Mouse (Mus musculus) kidney, postnatal 0 days (tissue): ENCODE results near the gene Zfp219. TPM values are rescaled to one million over a fixed set of nuclear protein-coding genes. Genes with fewer than 3 reads are reported as not detected.

ENCODE experiments used
- ATAC-seq: fragments of 200-750 bp; cut with Nextera tagmentation; replicated peaks from 2 replicates; pipeline ENCODE4 v1.8.0; 2017; ENCODE audit warnings: low read depth, moderate number of reproducible peaks, moderate TSS enrichment, moderate library complexity; ENCODE audit not compliant: low FRiP score
- DNase-seq: peaks from one replicate; pipeline ENCODE4 v3.0.0-alpha.2; 2016; ENCODE audit warnings: low spot score
- H3K27ac ChIP-seq: fragments of 300-500 bp; sonication (generic); 2 replicates; pipeline ENCODE4 v1.5.1; 2014; ENCODE audit warnings: mild to moderate bottlenecking
- H3K27me3 ChIP-seq: fragments of 300-500 bp; sonication (generic); 2 replicates; pipeline ENCODE4 v1.6.1; 2014; ENCODE audit warnings: low read length, mixed read lengths; ENCODE audit not compliant: insufficient read depth
- H3K36me3 ChIP-seq: fragments of 300-500 bp; sonication (generic); 2 replicates; pipeline ENCODE4 v1.6.1; 2014; ENCODE audit warnings: low read length, mixed read lengths; ENCODE audit not compliant: insufficient read depth
- H3K4me1 ChIP-seq: fragments of 300-500 bp; sonication (generic); replicated peaks from 2 replicates; pipeline ENCODE4 v1.6.1; 2014; ENCODE audit warnings: antibody characterized with exemption, low read length, mixed read lengths; ENCODE audit not compliant: insufficient read depth
- H3K4me2 ChIP-seq: fragments of 300-500 bp; sonication (generic); 2 replicates; pipeline ENCODE4 v1.6.1; 2014; ENCODE audit warnings: mild to moderate bottlenecking, low read length, moderate library complexity, mixed read lengths
- H3K4me3 ChIP-seq: fragments of 300-500 bp; sonication (generic); replicated peaks from 2 replicates; pipeline ENCODE4 v1.5.1; 2014; ENCODE audit warnings: low read depth, low read length
- H3K9ac ChIP-seq: fragments of 300-500 bp; sonication (generic); 2 replicates; pipeline ENCODE4 v1.6.1; 2014; ENCODE audit warnings: low read depth, low read length
- H3K9me3 ChIP-seq: fragments of 300-500 bp; sonication (generic); replicated peaks from 2 replicates; pipeline ENCODE4 v1.6.1; 2016; ENCODE audit warnings: low read length, inconsistent platforms, mixed read lengths
- CTCF ChIP-seq: IDR thresholded peaks from 2 replicates; pipeline ENCODE4 v1.5.1; 2016; ENCODE audit warnings: antibody characterized with exemption, low read depth, mild to moderate bottlenecking, moderate library complexity
- WGBS: fragments of 180-500 bp; shearing (Covaris S2); extraction: QIAGEN DNeasy Blood & Tissue Kit; methylation state at CpG from one replicate; pipeline ENCODE4 v1.1.7; 2014; 5-methylcytosine and 5-hydroxymethylcytosine counted together
- polyA plus RNA-seq: library from polyadenylated mRNA; unstranded; fragments of >200 nt; fragmentation: Nextera tagmentation; extraction: Ambion mirVana; gene quantifications from 2 replicates; pipeline ENCODE4 v1.2.1, GENCODE M21; 2015

Gene Zfp219
- polyA plus RNA-seq, 1 experiment from 2014 or later, result 35.8 TPM

GRCm38 (mm10) chr14:51986153-51986505 is 34.4 kb downstream of the Zfp219 start:
- 7% methylated on average over 7 of the region's 7 CpGs for WGBS
- H3K27me3 ChIP-seq, result no peaks in the 10 kb centered on the region

GRCm38 (mm10) chr14:51985301-51986152 is 35.0 kb downstream of the Zfp219 start:
- Histone ChIP-seq H3K4me3 (peak overlapping the region; percentile 83), H3K4me1 (peaks cover 5% of the 10 kb centered on the region; the same call in 1 of the 2 replicates), H3K9me3 (no peaks in the 10 kb centered on the region), H3K27me3 (no peaks in the 10 kb centered on the region), H3K27ac (peak overlapping the region; percentile 95), H3K9ac (peak overlapping the region; percentile 86), H3K36me3 (peaks cover 21% of the 10 kb centered on the region; the same call in 1 of the 2 replicates), H3K4me2 (peak overlapping the region; percentile 89)
- ATAC-seq, result peak; percentile 68
- no peak for TF ChIP-seq CTCF
- peak; percentile 92 for DNase-seq
- 1% methylated on average over 27 of the region's 27 CpGs for WGBS

More at GRCm38 (mm10) chr14:51986153-51986505, 34.4 kb downstream of the Zfp219 start:
- peak overlapping the region; percentile 89 for H3K4me2 ChIP-seq
- peak overlapping the region; percentile 86 for H3K9ac ChIP-seq
- peaks cover 27% of the 10 kb centered on the region for H3K36me3 ChIP-seq
- H3K4me3 ChIP-seq, result peak overlapping the region; percentile 83
- H3K4me1 ChIP-seq, result peaks cover 5% of the 10 kb centered on the region; the same call in 1 of the 2 replicates
- H3K9me3 ChIP-seq, result no peaks in the 10 kb centered on the region
- DNase-seq (no peak), ATAC-seq (no peak)
- H3K27ac ChIP-seq, result peak overlapping the region; percentile 95
- no peak for TF ChIP-seq CTCF

GRCm38 (mm10) chr14:51984247-51985231 is 36.0 kb downstream of the Zfp219 start, which contains the start of gene Arhgef40:
Gene Arhgef40 (plus strand): TSS chr14:51984719.
- TF ChIP-seq CTCF, result no peak
- WGBS, result under 1% methylated on average over 49 of the region's 74 CpGs
- H3K4me3 ChIP-seq, result peak within 1 kb of the TSS; percentile 83
- H3K27me3 ChIP-seq, result no peaks in the 10 kb centered on the region
- peak; percentile 76 for ATAC-seq
- H3K27ac ChIP-seq, result peak within 1 kb of the TSS; percentile 95
- no peaks in the 10 kb centered on the region for H3K9me3 ChIP-seq
- peak within 1 kb of the TSS; percentile 86 for H3K9ac ChIP-seq
- peak; percentile 85 for DNase-seq
- H3K4me2 ChIP-seq, result peak within 1 kb of the TSS; percentile 89
- H3K36me3 ChIP-seq, result 0 out of 2 replicates have a peak, but pooled peaks cover 12% of the 10 kb centered on the region
- peaks cover 5% of the 10 kb centered on the region; the same call in 1 of the 2 replicates for H3K4me1 ChIP-seq

GRCm38 (mm10) chr14:51983855-51984246 is 36.7 kb downstream of the Zfp219 start:
- peak overlapping the region; percentile 95 for H3K27ac ChIP-seq
- H3K4me2 ChIP-seq, result peak overlapping the region; percentile 89
- 17% methylated on average over 10 of the region's 10 CpGs for WGBS

DNA sequence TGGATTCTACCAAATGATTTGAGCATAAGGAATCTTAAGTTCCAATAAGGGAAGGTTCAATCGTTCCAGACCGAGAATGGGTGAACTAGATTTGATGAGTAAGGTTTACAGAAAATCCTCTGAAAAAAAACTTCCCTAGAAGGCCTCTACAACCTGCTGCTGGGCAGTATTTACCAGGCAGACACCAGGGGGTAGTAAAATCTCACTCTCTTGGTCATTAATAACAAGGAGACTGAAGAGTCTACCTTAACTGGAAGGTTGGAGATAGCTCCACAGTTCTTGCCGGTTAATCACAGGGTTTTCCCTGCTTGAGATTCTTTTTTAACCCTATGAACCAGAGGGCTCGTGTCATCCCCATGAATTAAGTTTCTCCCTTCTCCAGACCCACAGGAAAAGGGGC is 37.3 kb downstream of the Zfp219 start:
- no peaks in the 10 kb centered on the region for H3K9me3 ChIP-seq
- no peak overlapping the region for H3K4me3 ChIP-seq
- H3K36me3 ChIP-seq, result 0 out of 2 replicates have a peak, but pooled peaks cover 3% of the 10 kb centered on the region
- H3K4me1 ChIP-seq, result peaks cover 5% of the 10 kb centered on the region; the same call in 1 of the 2 replicates
- no peaks in the 10 kb centered on the region for H3K27me3 ChIP-seq
- H3K9ac ChIP-seq, result no peak overlapping the region
- WGBS, result 65% methylated on average over 4 of the region's 4 CpGs
- DNase-seq (no peak), ATAC-seq (no peak)
- H3K4me2 ChIP-seq, result no peak overlapping the region
- H3K27ac ChIP-seq, result no peak overlapping the region
- TF ChIP-seq CTCF, result peak; percentile 31; the same call in 1 of the 2 replicates

More at GRCm38 (mm10) chr14:51983855-51984246, 36.7 kb downstream of the Zfp219 start:
- Histone ChIP-seq H3K9me3 (no peaks in the 10 kb centered on the region), H3K4me3 (peak overlapping the region; percentile 83), H3K27me3 (no peaks in the 10 kb centered on the region), H3K9ac (peak overlapping the region; percentile 86), H3K4me1 (peaks cover 5% of the 10 kb centered on the region; the same call in 1 of the 2 replicates), H3K36me3 (0 out of 2 replicates have a peak, but pooled peaks cover 7% of the 10 kb centered on the region)
- no peak for TF ChIP-seq CTCF
- DNase-seq, result no peak
- no peak for ATAC-seq
